In the genomic region with DNA sequence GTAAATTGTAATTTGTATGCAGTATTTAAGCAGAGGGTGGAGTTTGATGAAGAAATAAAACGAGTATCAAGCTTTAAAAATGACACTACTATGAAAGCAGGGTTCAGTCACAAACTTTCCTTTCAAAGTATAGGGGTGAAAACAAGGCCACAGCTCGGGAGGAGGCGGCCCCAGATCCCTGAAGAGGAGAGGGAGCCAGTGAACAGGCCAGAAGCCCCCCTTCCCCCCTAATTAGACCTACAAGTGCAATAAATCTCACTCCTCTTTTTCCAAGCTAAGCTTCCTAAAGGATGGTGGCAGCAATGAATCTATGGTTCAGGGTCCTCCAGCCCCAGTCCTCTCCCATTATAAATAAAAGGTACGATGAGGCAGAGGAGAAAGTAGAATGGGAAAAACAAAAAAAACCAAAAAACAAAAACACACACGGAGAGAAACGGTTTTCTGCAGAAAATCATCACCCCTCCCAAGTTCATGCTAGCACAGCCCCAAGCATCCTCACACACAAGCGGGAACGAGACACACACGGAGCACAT, we compare ENCODE assay signal across 8 mouse cellular contexts. TPM values are rescaled to one million over a fixed set of nuclear protein-coding genes. Genes with fewer than 3 reads are reported as not detected.
DNase-seq lines count a peak whose midpoint lies in the region; ATAC-seq lines count a peak whose summit lies in the region.

No protein-coding gene starts in this region.

- H3K9ac ChIP-seq in kidney, embryonic 16.5 days (replicated peaks; ENCODE audit: low read length): peak overlapping the region; percentile 97
- peak overlapping the region; percentile 100 for H3K9ac ChIP-seq in hindbrain, embryonic 11.5 days (ENCODE audit: low read depth, low read length)
- peak overlapping the region; percentile 100 for H3K9ac ChIP-seq in midbrain, embryonic 13.5 days (replicated peaks)

- intact Hi-C loops in gastrocnemius, postnatal 14 days (cut with DNase I; ENCODE audit: low total_unique reads): no loop called here

- peaks cover 21% of the 10 kb centered on the region for H3K4me1 ChIP-seq in kidney, embryonic 16.5 days (ENCODE audit: insufficient read depth, low read length)
- H3K4me1 ChIP-seq in hindbrain, embryonic 11.5 days (replicated peaks; ENCODE audit: control insufficient read depth, insufficient read depth, low read length): no peaks in the 10 kb centered on the region
- H3K4me1 ChIP-seq in midbrain, embryonic 13.5 days (replicated peaks): peaks cover 16% of the 10 kb centered on the region

- peak overlapping the region; percentile 79 for H3K4me2 ChIP-seq in kidney, embryonic 16.5 days (replicated peaks; ENCODE audit: low read depth, low read length)
- H3K4me2 ChIP-seq in hindbrain, embryonic 11.5 days (replicated peaks; ENCODE audit: low read depth, low read length): peak overlapping the region; percentile 45
- peak overlapping the region; percentile 80 for H3K4me2 ChIP-seq in midbrain, embryonic 13.5 days (replicated peaks)

- H3K9me3 ChIP-seq in kidney, embryonic 16.5 days (ENCODE audit: low read length): no peaks in the 10 kb centered on the region
- H3K9me3 ChIP-seq in hindbrain, embryonic 11.5 days (ENCODE audit: control insufficient read depth, low read length): no peaks in the 10 kb centered on the region
- H3K9me3 ChIP-seq in midbrain, embryonic 13.5 days: no peaks in the 10 kb centered on the region

- WGBS in kidney, embryonic 16.5 days: 0% methylated on average over 9 of the region's 9 CpGs
- WGBS in hindbrain, embryonic 11.5 days: under 1% methylated on average over 9 of the region's 9 CpGs
- WGBS in midbrain, embryonic 13.5 days: 1% methylated on average over 9 of the region's 9 CpGs

- no peaks in the 10 kb centered on the region for H3K36me3 ChIP-seq in kidney, embryonic 16.5 days (ENCODE audit: insufficient read depth, low read length)
- 0 out of 2 replicates have a peak, but pooled peaks cover 2% of the 10 kb centered on the region for H3K36me3 ChIP-seq in hindbrain, embryonic 11.5 days (ENCODE audit: control insufficient read depth, insufficient read depth, low read length)
- peaks cover 12% of the 10 kb centered on the region for H3K36me3 ChIP-seq in midbrain, embryonic 13.5 days

- peak overlapping the region; percentile 99 for H3K27ac ChIP-seq in kidney, embryonic 16.5 days (ENCODE audit: low read length)
- peak overlapping the region; percentile 100 for H3K27ac ChIP-seq in hindbrain, embryonic 11.5 days (ENCODE audit: low read depth, low read length)
- peak overlapping the region; percentile 100 for H3K27ac ChIP-seq in midbrain, embryonic 13.5 days

- H3K4me3 ChIP-seq in kidney, embryonic 16.5 days (ENCODE audit: low read length): peak overlapping the region; percentile 89
- peak overlapping the region; percentile 98 for H3K4me3 ChIP-seq in hindbrain, embryonic 11.5 days (ENCODE audit: low read depth, low read length)
- H3K4me3 ChIP-seq in midbrain, embryonic 13.5 days (replicated peaks): peak overlapping the region; percentile 94

- no peaks in the 10 kb centered on the region for H3K27me3 ChIP-seq in kidney, embryonic 16.5 days (ENCODE audit: insufficient read depth, low read length)
- no peaks in the 10 kb centered on the region for H3K27me3 ChIP-seq in hindbrain, embryonic 11.5 days (ENCODE audit: control insufficient read depth, insufficient read depth, low read length)
- peaks cover 13% of the 10 kb centered on the region for H3K27me3 ChIP-seq in midbrain, embryonic 13.5 days

- no peak for ATAC-seq in kidney, embryonic 16.5 days (ENCODE audit: low FRiP score, low TSS enrichment)
- no peak for ATAC-seq in hindbrain, embryonic 11.5 days (ENCODE audit: low FRiP score)
- no peak for ATAC-seq in midbrain, embryonic 13.5 days
- no peak for ATAC-seq in granulocyte monocyte progenitor cell, adult 5-6 weeks (replicated peaks; ENCODE audit: poor library complexity, severe bottlenecking)

- no peak for DNase-seq in kidney, postnatal 10 days
- DNase-seq in embryo, embryonic 10 days (ENCODE audit: low spot score): peak; percentile 63
- peak; percentile 67 for DNase-seq in hindbrain, embryonic 11.5 days (ENCODE audit: low spot score)
- DNase-seq in thymus, adult 18-20 months: no peak
- DNase-seq in gastrocnemius, postnatal 14 days: no peak

RNA-seq across cellular contexts. Expression of a gene that starts 2.2 kb away (rescaled TPM):
- polyA plus RNA-seq in kidney, embryonic 16.5 days (2015; fragmentation: Nextera tagmentation; extraction: Ambion mirVana): 12.3 and 15.5 TPM in 2 replicates
- 82.8 and 97.2 TPM in 2 replicates for polyA plus RNA-seq in hindbrain, embryonic 11.5 days (2014; fragmentation: Nextera tagmentation; extraction: Ambion mirVana)
- polyA plus RNA-seq in midbrain, embryonic 13.5 days (2015; fragmentation: Nextera tagmentation; extraction: Ambion mirVana): 76.9 and 83.2 TPM in 2 replicates
- not detected in 2 replicates for total RNA-seq in granulocyte monocyte progenitor cell, adult 5-6 weeks (2014; fragmentation: Nextera tagmentation)
- not detected in 2 replicates for total RNA-seq in granulocyte monocyte progenitor cell, adult 5-6 weeks (2017)
- total RNA-seq in gastrocnemius, postnatal 14 days (2021): 1 to 10 TPM; 1.7 to 2.4 TPM

Comparison
In these comparisons a context has a peak if more than half of its experiments do, and no peak if none do; other contexts are left out.
1. DNase-seq: peak in embryo, embryonic 10 days (single experiment) and hindbrain, embryonic 11.5 days (single experiment); none in kidney, postnatal 10 days (single experiment), thymus, adult 18-20 months (0 of 2) and gastrocnemius, postnatal 14 days (single experiment).
2. Peak in every context shown above with its lines, with median percentiles within 50 percentile points of each other: H3K27ac ChIP-seq, H3K4me2 ChIP-seq, H3K4me3 ChIP-seq and H3K9ac ChIP-seq.